Mouse (Mus musculus): Measurements from ENCODE around the gene Osbp. TPM values are rescaled to one million over a fixed set of nuclear protein-coding genes. Genes with fewer than 3 reads are reported as not detected.

Gene Osbp
- 10 to 100 TPM; 36.9 to 44.3 TPM for polyA plus RNA-seq (2017; shearing (Covaris generic))

DNA sequence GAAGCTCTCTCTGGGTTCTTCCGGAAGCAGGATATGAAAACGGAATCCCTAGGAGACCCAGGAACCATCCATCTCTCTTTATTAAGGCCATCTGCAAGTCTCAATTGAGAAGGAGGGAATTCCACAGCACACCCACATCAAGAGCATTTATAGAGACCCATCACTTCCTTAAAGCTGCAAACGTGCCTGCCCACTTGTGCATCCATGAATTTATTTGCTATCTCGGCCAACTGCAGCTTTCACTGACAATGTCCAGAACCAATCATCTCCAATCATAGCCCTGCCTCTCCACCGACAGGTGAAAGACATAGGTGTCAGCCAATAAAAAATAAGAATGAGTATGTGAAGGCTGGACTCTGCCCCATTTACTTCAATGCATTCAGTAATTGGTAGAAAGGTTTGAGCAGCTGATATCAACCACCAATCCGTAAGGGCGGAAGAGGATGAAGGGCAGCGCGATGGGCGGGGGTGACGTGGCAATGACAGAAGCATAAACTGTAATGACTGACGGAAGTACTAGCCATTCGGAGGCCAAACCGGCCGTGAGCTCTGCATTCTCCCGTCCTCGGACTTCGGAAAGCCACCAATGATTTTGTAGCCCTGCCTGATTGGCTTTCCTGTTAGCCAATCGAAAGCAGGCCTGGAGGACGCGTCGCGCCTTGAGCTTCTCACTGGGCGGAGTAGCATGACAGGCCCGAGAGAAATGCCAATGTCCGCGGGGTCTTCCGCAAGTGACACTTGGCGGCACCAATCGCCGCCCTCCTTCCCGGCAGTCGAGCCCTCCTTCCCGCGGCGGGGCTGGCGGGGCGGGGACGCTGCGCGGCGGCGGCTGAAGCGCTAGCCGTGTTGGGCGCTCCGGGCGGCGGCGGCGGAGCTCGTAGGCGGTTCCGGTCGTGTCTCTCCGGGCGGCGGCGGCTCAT, at the start of gene Osbp:
TSS of gene Osbp (plus strand) at position 919 of the 920 bp plus-strand sequence.

GRCm38 (mm10) chr19:12041217-12041616, 75.5 kb downstream of the Osbp start, which contains the start of gene Olfr1423:
TSS of gene Olfr1423 (minus strand) at chr19:12041317.

Other genes with a start within 250 kb of the Osbp start
- not detected for gene Gif, start 218.4 kb upstream of the Osbp start, polyA plus RNA-seq (2017; shearing (Covaris generic))
- gene Mrpl16, start 195.6 kb upstream of the Osbp start, polyA plus RNA-seq (2017; shearing (Covaris generic)) = 10 to 100 TPM; 45.1 to 47.2 TPM
- 1 to 10 TPM; 2.4 to 2.6 TPM for gene Stx3, start 146.5 kb upstream of the Osbp start, polyA plus RNA-seq (2017; shearing (Covaris generic))
- gene Olfr1417, start 126.7 kb upstream of the Osbp start, polyA plus RNA-seq (2017; shearing (Covaris generic)) = under 1 TPM in 1 of 2 experiments, not detected in 1; 0.58 TPM
- not detected for gene Olfr1418, start 104.9 kb upstream of the Osbp start, polyA plus RNA-seq (2017; shearing (Covaris generic))
- gene Olfr1419, start 90.8 kb upstream of the Osbp start, polyA plus RNA-seq (2017; shearing (Covaris generic)) = not detected
- not detected for gene Olfr1420, start 79.4 kb upstream of the Osbp start, polyA plus RNA-seq (2017; shearing (Covaris generic))
- 10 to 100 TPM; 18.3 to 20.1 TPM for gene Patl1, start 53.5 kb upstream of the Osbp start, polyA plus RNA-seq (2017; shearing (Covaris generic))
- under 1 TPM in 1 of 2 experiments, not detected in 1; 0.11 TPM for gene Olfr1423, start 75.4 kb downstream of the Osbp start, polyA plus RNA-seq (2017; shearing (Covaris generic))
- under 1 TPM; 0.10 to 0.20 TPM for gene Olfr1424, start 96.7 kb downstream of the Osbp start, polyA plus RNA-seq (2017; shearing (Covaris generic))
- gene Olfr1425, start 111.8 kb downstream of the Osbp start, polyA plus RNA-seq (2017; shearing (Covaris generic)) = under 1 TPM in 1 of 2 experiments, not detected in 1; 0.09 TPM
- not detected for gene Olfr1426, start 126.1 kb downstream of the Osbp start, polyA plus RNA-seq (2017; shearing (Covaris generic))
- not detected for gene Olfr1427, start 137.4 kb downstream of the Osbp start, polyA plus RNA-seq (2017; shearing (Covaris generic))
- not detected for gene Olfr1428, start 150.0 kb downstream of the Osbp start, polyA plus RNA-seq (2017; shearing (Covaris generic))
- under 1 TPM in 1 of 2 experiments, not detected in 1; 0.23 TPM for gene Olfr76, start 157.3 kb downstream of the Osbp start, polyA plus RNA-seq (2017; shearing (Covaris generic))
- gene Olfr1555-ps1, start 204.2 kb downstream of the Osbp start, polyA plus RNA-seq (2017; shearing (Covaris generic)) = under 1 TPM; 0.17 to 0.20 TPM
- gene Olfr1431, start 234.7 kb downstream of the Osbp start, polyA plus RNA-seq (2017; shearing (Covaris generic)) = not detected